Mouse (Mus musculus) CH12.LX (cell line): ENCODE results near the gene Gm10354.
"Not testable (repeated sequence)": the region's sequence is repeated elsewhere in the genome, so short reads cannot be mapped to it uniquely, and the experiment has no call there.

Experiments used
- CTCF ChIP-seq, 2 experiments: IDR thresholded peaks in 1 of 2; conservative IDR thresholded peaks in 1 of 2; 2 replicates each; pipeline ENCODE4 v1.5.1; 2011 to 2012; ENCODE audit warnings: low read depth in 2 of 2, low read length in 2 of 2, improper control_type of control experiment in 1 of 2, inconsistent platforms in 1 of 2, mild to moderate bottlenecking in 1 of 2, moderate library complexity in 1 of 2
- EP300 ChIP-seq: IDR thresholded peaks from 2 replicates; pipeline ENCODE4 v1.6.1; 2011; ENCODE audit warnings: low read length, improper control_type of control experiment
- HCFC1 ChIP-seq: IDR thresholded peaks from 2 replicates; pipeline ENCODE4 v1.6.1; 2012; ENCODE audit warnings: low read depth, mild to moderate bottlenecking, inconsistent platforms, low read length, improper control_type of control experiment
- JUND ChIP-seq: conservative IDR thresholded peaks from 2 replicates; pipeline ENCODE4 v1.6.1; 2011; ENCODE audit warnings: low read depth, low read length, improper control_type of control experiment
- MAFK ChIP-seq: IDR thresholded peaks from 2 replicates; pipeline ENCODE4 v1.6.1; 2011; ENCODE audit warnings: low read length, improper control_type of control experiment; ENCODE audit not compliant: insufficient replicate concordance
- MYC ChIP-seq: IDR thresholded peaks from 2 replicates; pipeline ENCODE4 v1.6.1; 2011; ENCODE audit warnings: low read depth, mild to moderate bottlenecking, improper control_type of control experiment, low read length
- POLR2A ChIP-seq: IDR thresholded peaks from 2 replicates; pipeline ENCODE4 v1.6.1; 2011; ENCODE audit warnings: low read depth, mild to moderate bottlenecking, improper control_type of control experiment, low read length
- POLR2AphosphoS2 ChIP-seq: IDR thresholded peaks from 2 replicates; pipeline ENCODE4 v1.6.1; 2011; ENCODE audit warnings: low read depth, low read length, improper control_type of control experiment

- not testable (repeated sequence) for TF ChIP-seq JUND; CTCF (conservative IDR thresholded peaks at IDR 0.05 in 1 of 2, IDR thresholded peaks at IDR 0.05 in 1 of 2; ENCODE audit: low read depth in 2 of 2, low read length in 2 of 2); MAFK; EP300; POLR2A; HCFC1; POLR2AphosphoS2; MYC
These were observed 33.2 kb downstream of the Gm10354 start for GRCm38 (mm10) chr5:14945524-14945923.
